Mouse (Mus musculus): ENCODE data around the gene Trmt61a. TPM values are rescaled to one million over a fixed set of nuclear protein-coding genes. Genes with fewer than 3 reads are reported as not detected.

Gene Trmt61a
- polyA plus RNA-seq, 1 experiment from 2014 or later: 9.9 TPM

- Histone ChIP-seq H3K36me3 (ENCODE audit: control insufficient read depth, insufficient read depth, low read length) (no peaks in the 10 kb centered on the region), H3K4me3 (ENCODE audit: low read depth, low read length) (no peak overlapping the region), H3K4me2 (ENCODE audit: low read length) (no peak overlapping the region), H3K9me3 (ENCODE audit: control insufficient read depth, low read length) (no peaks in the 10 kb centered on the region), H3K4me1 (replicated peaks; ENCODE audit: control insufficient read depth, insufficient read depth, low read length) (peaks cover 36% of the 10 kb centered on the region), H3K27me3 (replicated peaks; ENCODE audit: control insufficient read depth, insufficient read depth, low read length) (no peaks in the 10 kb centered on the region), H3K9ac (ENCODE audit: low read length) (no peak overlapping the region), H3K27ac (ENCODE audit: low read depth) (peak overlapping the region; percentile 43; the same call in 1 of the 2 replicates)
- ATAC-seq (replicated peaks; ENCODE audit: low FRiP score, low TSS enrichment, low read depth) (0 out of 2 replicates have a peak, but pooled peaks have one; percentile 11), DNase-seq (ENCODE audit: low spot score) (no peak)
- WGBS: 66% methylated on average over 10 of the region's 13 CpGs
Observed at GRCm38 (mm10) chr12:111694880-111695804, 17.2 kb downstream of the Trmt61a start.

- Histone ChIP-seq H3K9ac (ENCODE audit: low read length) (no peak overlapping the region), H3K4me1 (replicated peaks; ENCODE audit: control insufficient read depth, insufficient read depth, low read length) (peaks cover 36% of the 10 kb centered on the region), H3K4me3 (ENCODE audit: low read depth, low read length) (no peak overlapping the region), H3K27me3 (replicated peaks; ENCODE audit: control insufficient read depth, insufficient read depth, low read length) (no peaks in the 10 kb centered on the region), H3K4me2 (ENCODE audit: low read length) (no peak overlapping the region), H3K27ac (ENCODE audit: low read depth) (no peak overlapping the region), H3K9me3 (ENCODE audit: control insufficient read depth, low read length) (no peaks in the 10 kb centered on the region), H3K36me3 (ENCODE audit: control insufficient read depth, insufficient read depth, low read length) (no peaks in the 10 kb centered on the region)
- 0 out of 2 replicates have a peak, but pooled peaks have one; percentile 9 for ATAC-seq (replicated peaks; ENCODE audit: low FRiP score, low TSS enrichment, low read depth)
- peak; percentile 85 for DNase-seq (ENCODE audit: low spot score)
- 39% methylated on average over 6 of the region's 6 CpGs for WGBS
Observed at GRCm38 (mm10) chr12:111696239-111696638, 18.3 kb downstream of the Trmt61a start.

DNA sequence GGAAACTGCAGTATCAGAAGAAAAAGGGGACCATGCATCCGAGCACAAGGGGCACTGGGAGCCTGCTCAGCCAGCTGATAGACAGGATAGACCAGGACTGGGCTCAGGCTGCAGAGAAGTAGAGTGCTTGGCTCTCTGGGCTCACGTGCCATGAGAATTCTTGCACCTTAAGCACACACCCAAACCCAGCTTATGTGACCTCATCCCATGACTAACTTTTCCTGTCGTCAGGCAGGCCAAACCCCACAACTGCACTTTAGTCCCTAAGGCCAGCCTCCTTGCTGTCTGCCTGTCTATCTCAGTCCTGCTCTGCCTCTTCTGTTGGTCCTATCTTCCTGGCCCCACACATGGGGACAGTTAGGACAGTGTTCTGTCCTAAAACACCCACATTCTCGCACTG lies 19.8 kb downstream of the Trmt61a start:
- Histone ChIP-seq H3K9me3 (ENCODE audit: control insufficient read depth, low read length) (no peaks in the 10 kb centered on the region), H3K9ac (ENCODE audit: low read length) (no peak overlapping the region), H3K4me1 (replicated peaks; ENCODE audit: control insufficient read depth, insufficient read depth, low read length) (peaks cover 28% of the 10 kb centered on the region), H3K36me3 (ENCODE audit: control insufficient read depth, insufficient read depth, low read length) (no peaks in the 10 kb centered on the region), H3K4me2 (ENCODE audit: low read length) (no peak overlapping the region), H3K27ac (ENCODE audit: low read depth) (no peak overlapping the region), H3K27me3 (replicated peaks; ENCODE audit: control insufficient read depth, insufficient read depth, low read length) (no peaks in the 10 kb centered on the region), H3K4me3 (ENCODE audit: low read depth, low read length) (no peak overlapping the region)
- no peak for ATAC-seq (replicated peaks; ENCODE audit: low FRiP score, low TSS enrichment, low read depth)
- DNase-seq (ENCODE audit: low spot score): no peak
- 62% methylated on average over 4 of the region's 4 CpGs for WGBS

DNA sequence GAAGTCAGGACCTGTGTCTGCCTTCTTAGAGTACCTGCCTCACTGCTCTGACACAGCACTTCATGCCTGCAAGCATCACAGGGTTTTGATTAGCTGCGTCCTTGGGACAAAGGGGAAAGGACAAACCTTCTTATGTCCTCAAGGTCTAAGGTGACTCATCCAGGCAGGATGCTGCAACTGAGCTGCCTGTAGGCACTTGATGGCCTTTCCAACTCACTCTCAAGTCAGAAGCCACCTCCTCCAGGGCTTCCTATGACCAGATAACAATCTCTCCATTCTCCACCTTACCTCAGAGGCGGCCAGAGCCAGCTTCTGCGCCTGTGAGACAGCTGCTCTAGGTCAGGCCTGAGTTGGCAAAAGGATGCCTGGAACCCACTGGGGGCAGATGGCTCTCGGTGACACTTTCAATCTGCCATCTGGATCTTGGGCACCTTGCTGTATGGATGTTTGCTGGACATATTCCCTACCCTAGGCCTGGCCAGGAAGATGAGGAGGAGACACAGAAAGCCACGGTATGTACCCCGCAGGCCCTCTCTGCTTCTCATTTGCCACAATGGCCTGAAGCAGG lies 20.5 kb downstream of the Trmt61a start:
- DNase-seq (ENCODE audit: low spot score): no peak
- Histone ChIP-seq H3K9ac (ENCODE audit: low read length) (no peak overlapping the region), H3K27me3 (replicated peaks; ENCODE audit: control insufficient read depth, insufficient read depth, low read length) (no peaks in the 10 kb centered on the region), H3K27ac (ENCODE audit: low read depth) (no peak overlapping the region), H3K4me3 (ENCODE audit: low read depth, low read length) (no peak overlapping the region), H3K9me3 (ENCODE audit: control insufficient read depth, low read length) (no peaks in the 10 kb centered on the region), H3K4me1 (replicated peaks; ENCODE audit: control insufficient read depth, insufficient read depth, low read length) (peaks cover 21% of the 10 kb centered on the region), H3K4me2 (ENCODE audit: low read length) (no peak overlapping the region), H3K36me3 (ENCODE audit: control insufficient read depth, insufficient read depth, low read length) (no peaks in the 10 kb centered on the region)
- WGBS: 80% methylated on average over 6 of the region's 6 CpGs
- ATAC-seq (replicated peaks; ENCODE audit: low FRiP score, low TSS enrichment, low read depth): no peak

GRCm38 (mm10) chr12:111699542-111699941 lies 21.6 kb downstream of the Trmt61a start:
- no peak for ATAC-seq (replicated peaks; ENCODE audit: low FRiP score, low TSS enrichment, low read depth)
- Histone ChIP-seq H3K27ac (ENCODE audit: low read depth) (no peak overlapping the region), H3K27me3 (replicated peaks; ENCODE audit: control insufficient read depth, insufficient read depth, low read length) (no peaks in the 10 kb centered on the region), H3K4me2 (ENCODE audit: low read length) (no peak overlapping the region), H3K4me1 (replicated peaks; ENCODE audit: control insufficient read depth, insufficient read depth, low read length) (peaks cover 10% of the 10 kb centered on the region), H3K9me3 (ENCODE audit: control insufficient read depth, low read length) (no peaks in the 10 kb centered on the region), H3K4me3 (ENCODE audit: low read depth, low read length) (no peak overlapping the region), H3K36me3 (ENCODE audit: control insufficient read depth, insufficient read depth, low read length) (no peaks in the 10 kb centered on the region), H3K9ac (ENCODE audit: low read length) (no peak overlapping the region)
- 78% methylated on average over 4 of the region's 4 CpGs for WGBS
- DNase-seq (ENCODE audit: low spot score): no peak

GRCm38 (mm10) chr12:111700920-111701458 lies 23.1 kb downstream of the Trmt61a start:
- Histone ChIP-seq H3K4me1 (replicated peaks; ENCODE audit: control insufficient read depth, insufficient read depth, low read length) (peaks cover 8% of the 10 kb centered on the region), H3K9ac (ENCODE audit: low read length) (no peak overlapping the region), H3K36me3 (ENCODE audit: control insufficient read depth, insufficient read depth, low read length) (no peaks in the 10 kb centered on the region), H3K27ac (ENCODE audit: low read depth) (no peak overlapping the region), H3K4me2 (ENCODE audit: low read length) (no peak overlapping the region), H3K4me3 (ENCODE audit: low read depth, low read length) (no peak overlapping the region), H3K27me3 (replicated peaks; ENCODE audit: control insufficient read depth, insufficient read depth, low read length) (no peaks in the 10 kb centered on the region), H3K9me3 (ENCODE audit: control insufficient read depth, low read length) (no peaks in the 10 kb centered on the region)
- ATAC-seq (replicated peaks; ENCODE audit: low FRiP score, low TSS enrichment, low read depth) (no peak), DNase-seq (ENCODE audit: low spot score) (no peak)
- 51% methylated on average over 9 of the region's 9 CpGs for WGBS

DNA sequence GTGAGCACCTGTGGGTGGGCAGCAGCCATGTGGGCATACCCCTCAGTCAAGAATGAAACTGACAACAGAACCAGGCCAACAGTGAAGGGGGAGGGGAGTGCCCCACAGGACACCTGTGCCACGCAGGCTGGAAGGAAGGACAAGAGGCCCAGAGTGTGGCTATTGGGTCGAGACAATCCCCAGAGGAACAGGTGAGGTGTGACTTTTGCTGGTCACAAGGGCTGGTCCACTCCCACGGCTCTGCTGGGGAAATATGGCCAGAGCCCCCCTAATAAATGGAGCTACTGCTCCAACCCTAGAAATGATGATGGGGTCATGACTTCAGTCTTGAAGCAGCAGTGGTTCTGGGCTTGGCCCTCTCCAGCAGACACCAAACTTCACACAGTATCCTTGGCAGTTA lies 25.4 kb downstream of the Trmt61a start:
- WGBS: 74% methylated on average over 3 of the region's 3 CpGs
- no peak overlapping the region for H3K27ac ChIP-seq (ENCODE audit: low read depth)
- peaks cover 8% of the 10 kb centered on the region for H3K4me1 ChIP-seq (replicated peaks; ENCODE audit: control insufficient read depth, insufficient read depth, low read length)
- DNase-seq (ENCODE audit: low spot score) (no peak), ATAC-seq (replicated peaks; ENCODE audit: low FRiP score, low TSS enrichment, low read depth) (no peak)
- no peak overlapping the region for H3K4me2 ChIP-seq (ENCODE audit: low read length)
- 0 out of 2 replicates have a peak, but pooled peaks cover 8% of the 10 kb centered on the region for H3K36me3 ChIP-seq (ENCODE audit: control insufficient read depth, insufficient read depth, low read length)
- no peaks in the 10 kb centered on the region for H3K9me3 ChIP-seq (ENCODE audit: control insufficient read depth, low read length)
- H3K27me3 ChIP-seq (replicated peaks; ENCODE audit: control insufficient read depth, insufficient read depth, low read length): no peaks in the 10 kb centered on the region
- no peak overlapping the region for H3K4me3 ChIP-seq (ENCODE audit: low read depth, low read length)
- no peak overlapping the region for H3K9ac ChIP-seq (ENCODE audit: low read length)

DNA sequence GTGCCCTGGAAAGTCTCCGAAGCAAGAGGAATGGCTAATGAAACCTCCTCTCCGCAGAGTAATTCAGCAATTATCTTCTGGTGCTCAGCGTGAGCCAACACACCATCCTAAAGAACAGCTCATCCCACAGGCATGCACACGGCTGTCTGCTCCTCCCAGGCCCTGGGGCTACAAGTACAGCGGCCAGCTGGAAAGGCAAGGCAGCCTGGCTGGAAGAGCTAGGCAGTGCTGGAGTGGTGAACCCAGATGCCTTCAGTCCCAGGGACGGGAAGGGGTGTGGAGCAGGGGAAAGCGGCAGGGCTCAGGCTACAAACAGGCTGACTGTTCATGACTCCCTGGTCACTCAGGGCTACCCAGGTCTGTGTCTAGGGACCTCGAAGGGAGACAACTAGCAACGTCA lies 26.7 kb downstream of the Trmt61a start:
- DNase-seq (ENCODE audit: low spot score) (peak; percentile 59), ATAC-seq (replicated peaks; ENCODE audit: low FRiP score, low TSS enrichment, low read depth) (no peak; the same call in 1 of the 2 replicates)
- H3K4me1 ChIP-seq (replicated peaks; ENCODE audit: control insufficient read depth, insufficient read depth, low read length): peaks cover 8% of the 10 kb centered on the region
- H3K4me2 ChIP-seq (ENCODE audit: low read length): no peak overlapping the region
- H3K9ac ChIP-seq (ENCODE audit: low read length): no peak overlapping the region
- H3K27ac ChIP-seq (ENCODE audit: low read depth): no peak overlapping the region
- no peaks in the 10 kb centered on the region for H3K9me3 ChIP-seq (ENCODE audit: control insufficient read depth, low read length)
- H3K36me3 ChIP-seq (ENCODE audit: control insufficient read depth, insufficient read depth, low read length): peaks cover 21% of the 10 kb centered on the region
- no peak overlapping the region for H3K4me3 ChIP-seq (ENCODE audit: low read depth, low read length)
- WGBS: 41% methylated on average over 9 of the region's 9 CpGs
- no peaks in the 10 kb centered on the region for H3K27me3 ChIP-seq (replicated peaks; ENCODE audit: control insufficient read depth, insufficient read depth, low read length)
